Mouse (Mus musculus) testis, adult 2 months (tissue): ENCODE results near the gene Sema7a.

ENCODE experiments used
- CTCF ChIP-seq: fragments of 200-500 bp; IDR thresholded peaks from 2 replicates; pipeline ENCODE4 v1.5.1; 2012; ENCODE audit warnings: low read depth, mild to moderate bottlenecking, inconsistent platforms, low read length, moderate library complexity; ENCODE audit not compliant: control insufficient read depth, insufficient read depth, insufficient replicate concordance
- POLR2A ChIP-seq: fragments of 200-500 bp; IDR thresholded peaks from 2 replicates; pipeline ENCODE4 v1.6.1; 2012; ENCODE audit warnings: low read depth, mild to moderate bottlenecking, inconsistent platforms, low read length, moderate library complexity; ENCODE audit not compliant: control insufficient read depth

GRCm38 (mm10) chr9:57945771-57946616 is 6.1 kb downstream of the Sema7a start:
- TF ChIP-seq CTCF (no peak), POLR2A (no peak)
